13 mouse cellular contexts compared by ENCODE assay signal in the genomic region with DNA sequence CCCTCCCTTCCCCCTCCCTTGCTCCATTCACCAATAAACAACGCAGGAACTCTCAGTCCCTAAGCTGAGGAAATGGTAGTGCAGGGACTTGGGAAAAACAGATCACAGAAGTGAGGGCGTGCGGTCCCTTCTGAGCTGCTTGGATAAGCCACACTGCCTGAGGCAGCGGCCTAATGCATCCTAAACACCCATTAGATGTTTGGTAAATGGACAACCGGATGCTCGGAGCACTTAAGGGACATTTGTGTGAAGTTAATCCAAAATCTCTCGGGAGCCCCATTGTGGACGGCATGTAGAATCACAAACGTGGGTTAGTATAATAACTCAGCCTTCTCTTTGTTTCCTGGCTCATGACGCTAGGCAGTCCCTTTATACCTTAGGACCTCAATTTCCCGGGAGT. TPM values are rescaled to one million over a fixed set of nuclear protein-coding genes. Genes with fewer than 3 reads are reported as not detected.
A peak's percentile ranks its signal among the peaks of the same experiment; 100 is the strongest.
DNase-seq lines count a peak whose midpoint lies in the region; ATAC-seq and TF ChIP-seq lines count a peak whose summit lies in the region.
"Had no signal": no experiment of that assay in that cellular context is flagged by ENCODE, and none has a peak within 500 bp of the region (broad histone marks: within the 10 kb centered on the region; RNA-seq: fewer than 3 reads in every experiment).

No protein-coding gene starts in this region.

- H3K4me2 ChIP-seq in intestine, embryonic 16.5 days (ENCODE audit: low read depth, low read length) = no peak overlapping the region
- no peak overlapping the region for H3K4me2 ChIP-seq in intestine, embryonic 15.5 days (replicated peaks)
- no peak overlapping the region for H3K4me2 ChIP-seq in midbrain, embryonic 11.5 days
- no peak overlapping the region for H3K4me2 ChIP-seq in hindbrain, postnatal 0 days (ENCODE audit: low read depth, low read length)
- H3K4me2 ChIP-seq: forebrain, embryonic 12.5 days; heart, embryonic 13.5 days; hindbrain, embryonic 15.5 days; liver, embryonic 13.5 days had no signal

- H3K36me3 ChIP-seq in intestine, embryonic 16.5 days (ENCODE audit: control insufficient read depth, insufficient read depth, low read length) = no peaks in the 10 kb centered on the region
- no peaks in the 10 kb centered on the region for H3K36me3 ChIP-seq in intestine, embryonic 15.5 days
- H3K36me3 ChIP-seq in midbrain, embryonic 10.5 days = no peaks in the 10 kb centered on the region
- H3K36me3 ChIP-seq in midbrain, embryonic 11.5 days (ENCODE audit: control insufficient read depth, insufficient read depth, low read length) = no peaks in the 10 kb centered on the region
- no peaks in the 10 kb centered on the region for H3K36me3 ChIP-seq in hindbrain, postnatal 0 days (ENCODE audit: insufficient read depth, low read length)
- H3K36me3 ChIP-seq: forebrain, embryonic 12.5 days; heart, embryonic 13.5 days; hindbrain, embryonic 15.5 days; liver, embryonic 13.5 days had no signal

- intact Hi-C loops in left cerebral cortex, adult 2 months (cut with DNase I) = loop anchor here (2.0 kb wide), 1 partner anchor 13 kb away; no protein-coding TSS in a partner anchor

- 52% methylated on average over 11 of the region's 11 CpGs for WGBS in intestine, embryonic 16.5 days
- 44% methylated on average over 11 of the region's 11 CpGs for WGBS in intestine, embryonic 15.5 days
- 58% methylated on average over 11 of the region's 11 CpGs for WGBS in midbrain, embryonic 10.5 days
- 58% methylated on average over 11 of the region's 11 CpGs for WGBS in midbrain, embryonic 11.5 days
- WGBS in hindbrain, postnatal 0 days = 42% methylated on average over 11 of the region's 11 CpGs

- H3K27me3 ChIP-seq in intestine, embryonic 16.5 days (replicated peaks; ENCODE audit: control insufficient read depth, insufficient read depth, low read length) = no peaks in the 10 kb centered on the region
- H3K27me3 ChIP-seq in intestine, embryonic 15.5 days (replicated peaks) = no peaks in the 10 kb centered on the region
- H3K27me3 ChIP-seq in midbrain, embryonic 10.5 days (ENCODE audit: low read depth, poor library complexity, severe bottlenecking) = no peaks in the 10 kb centered on the region; the same call in 1 of the 2 replicates
- H3K27me3 ChIP-seq in midbrain, embryonic 11.5 days (ENCODE audit: control insufficient read depth, insufficient read depth, low read length) = no peaks in the 10 kb centered on the region
- H3K27me3 ChIP-seq in hindbrain, postnatal 0 days (ENCODE audit: insufficient read depth, low read length) = no peaks in the 10 kb centered on the region
- H3K27me3 ChIP-seq: forebrain, embryonic 12.5 days; hindbrain, embryonic 15.5 days; liver, embryonic 13.5 days had no signal

- no peaks in the 10 kb centered on the region for H3K9me3 ChIP-seq in intestine, embryonic 16.5 days (ENCODE audit: control insufficient read depth, low read length)
- no peaks in the 10 kb centered on the region for H3K9me3 ChIP-seq in intestine, embryonic 15.5 days
- H3K9me3 ChIP-seq in midbrain, embryonic 10.5 days (replicated peaks) = no peaks in the 10 kb centered on the region
- H3K9me3 ChIP-seq in midbrain, embryonic 11.5 days (ENCODE audit: control insufficient read depth, low read length) = no peaks in the 10 kb centered on the region
- H3K9me3 ChIP-seq in hindbrain, postnatal 0 days (ENCODE audit: low read length) = no peaks in the 10 kb centered on the region
- H3K9me3 ChIP-seq: forebrain, embryonic 12.5 days; heart, embryonic 13.5 days; hindbrain, embryonic 15.5 days; liver, embryonic 13.5 days had no signal

- DNase-seq in midbrain, embryonic 10.5 days (ENCODE audit: low spot score) = no peak
- no peak for DNase-seq in midbrain, embryonic 11.5 days (ENCODE audit: low spot score, missing footprints)
- peak; percentile 40 for DNase-seq in hindbrain, postnatal 0 days (ENCODE audit: low spot score)
- peak; percentile 57 for DNase-seq in retina, embryonic 14.5 days (ENCODE audit: low spot score)
- no peak for DNase-seq in left cerebral cortex, adult 2 months (ENCODE audit: extremely low spot score in 1 of 2, low spot score in 2 of 2)
- DNase-seq: cerebellum, adult 9-10 months; liver, embryonic 13.5 days; thymus, postnatal 4 days had no signal

- ATAC-seq in intestine, embryonic 16.5 days = peak; percentile 42; the same call in 1 of the 2 replicates
- ATAC-seq in intestine, embryonic 15.5 days = no peak
- no peak for ATAC-seq in midbrain, embryonic 11.5 days (ENCODE audit: low FRiP score)
- ATAC-seq in hindbrain, postnatal 0 days = no peak

- H3K27ac ChIP-seq in intestine, embryonic 16.5 days (ENCODE audit: low read length) = 0 out of 2 replicates have a peak overlapping the region, but pooled peaks have one; percentile 3
- H3K27ac ChIP-seq in intestine, embryonic 15.5 days = no peak overlapping the region
- peak overlapping the region; percentile 34; the same call in 1 of the 2 replicates for H3K27ac ChIP-seq in midbrain, embryonic 10.5 days (replicated peaks)
- H3K27ac ChIP-seq in midbrain, embryonic 11.5 days (ENCODE audit: low read depth, low read length) = no peak overlapping the region
- H3K27ac ChIP-seq in hindbrain, postnatal 0 days = no peak overlapping the region
- no peak overlapping the region for H3K27ac ChIP-seq in left cerebral cortex, adult 2 months
- H3K27ac ChIP-seq: forebrain, embryonic 12.5 days; heart, embryonic 13.5 days; hindbrain, embryonic 15.5 days; liver, embryonic 13.5 days had no signal

- H3K4me1 ChIP-seq in intestine, embryonic 16.5 days (ENCODE audit: control insufficient read depth, insufficient read depth, low read length) = peaks cover 11% of the 10 kb centered on the region
- peaks cover 9% of the 10 kb centered on the region for H3K4me1 ChIP-seq in intestine, embryonic 15.5 days (replicated peaks)
- H3K4me1 ChIP-seq in midbrain, embryonic 10.5 days = peaks cover 30% of the 10 kb centered on the region
- peaks cover 2% of the 10 kb centered on the region; the same call in 1 of the 2 replicates for H3K4me1 ChIP-seq in midbrain, embryonic 11.5 days (ENCODE audit: control insufficient read depth, insufficient read depth, low read length)
- H3K4me1 ChIP-seq in hindbrain, postnatal 0 days (ENCODE audit: insufficient read depth, low read length) = peaks cover 5% of the 10 kb centered on the region

- TF ChIP-seq CTCF in hindbrain, postnatal 0 days (IDR thresholded peaks at IDR 0.05; ENCODE audit: low read depth) = no peak
- TF ChIP-seq CTCF in left cerebral cortex, adult 2 months (IDR thresholded peaks at IDR 0.05) = no peak; the same call in 1 of the 2 replicates

- H3K9ac ChIP-seq in intestine, embryonic 16.5 days (ENCODE audit: low read depth, low read length) = no peak overlapping the region
- no peak overlapping the region for H3K9ac ChIP-seq in intestine, embryonic 15.5 days
- no peak overlapping the region for H3K9ac ChIP-seq in midbrain, embryonic 11.5 days (ENCODE audit: low read length)
- H3K9ac ChIP-seq in hindbrain, postnatal 0 days (replicated peaks; ENCODE audit: low read length) = no peak overlapping the region
- H3K9ac ChIP-seq: forebrain, embryonic 12.5 days; heart, embryonic 13.5 days; hindbrain, embryonic 15.5 days; liver, embryonic 13.5 days had no signal

- no peak overlapping the region for H3K4me3 ChIP-seq in intestine, embryonic 16.5 days (ENCODE audit: low read length)
- H3K4me3 ChIP-seq in intestine, embryonic 15.5 days (replicated peaks) = no peak overlapping the region
- H3K4me3 ChIP-seq in midbrain, embryonic 10.5 days = no peak overlapping the region
- H3K4me3 ChIP-seq in midbrain, embryonic 11.5 days (ENCODE audit: low read depth, low read length) = no peak overlapping the region
- H3K4me3 ChIP-seq in hindbrain, postnatal 0 days (ENCODE audit: low read length) = no peak overlapping the region
- no peak overlapping the region for H3K4me3 ChIP-seq in left cerebral cortex, adult 2 months
- H3K4me3 ChIP-seq: forebrain, embryonic 12.5 days; heart, embryonic 13.5 days; hindbrain, embryonic 15.5 days; liver, embryonic 13.5 days had no signal

RNA-seq across cellular contexts. Expression of a gene that starts 15.1 kb away (rescaled TPM):
- 20.6 and 21.1 TPM in 2 replicates for polyA plus RNA-seq in intestine, embryonic 16.5 days (2015; fragmentation: Nextera tagmentation; extraction: Ambion mirVana)
- polyA plus RNA-seq in intestine, embryonic 15.5 days (2015; fragmentation: Nextera tagmentation; extraction: Ambion mirVana) = 23.0 and 23.1 TPM in 2 replicates
- polyA plus RNA-seq in midbrain, embryonic 10.5 days (2016; fragmentation: Nextera tagmentation; extraction: Ambion mirVana) = 14.2 and 18.7 TPM in 2 replicates
- polyA plus RNA-seq in midbrain, embryonic 11.5 days (2014; fragmentation: Nextera tagmentation; extraction: Ambion mirVana) = 18.0 and 18.2 TPM in 2 replicates
- 32.6 and 34.1 TPM in 2 replicates for total RNA-seq in hindbrain, postnatal 0 days (2014; rRNA removed)
- polyA plus RNA-seq in hindbrain, postnatal 0 days (2015; fragmentation: Nextera tagmentation; extraction: Ambion mirVana) = 16.2 and 16.7 TPM in 2 replicates
- 10 to 100 TPM; 43.0 to 44.6 TPM for total RNA-seq in left cerebral cortex, adult 2 months (2021)

Comparison
In these comparisons a context has a peak if more than half of its experiments do, and no peak if none do; other contexts are left out.
1. H3K27ac ChIP-seq: peak in intestine, embryonic 16.5 days (single experiment) and midbrain, embryonic 10.5 days (single experiment); none in intestine, embryonic 15.5 days (single experiment), midbrain, embryonic 11.5 days (single experiment), hindbrain, postnatal 0 days (single experiment) and left cerebral cortex, adult 2 months (single experiment).
2. DNase-seq: peak in hindbrain, postnatal 0 days (single experiment) and retina, embryonic 14.5 days (single experiment); none in midbrain, embryonic 10.5 days (single experiment), midbrain, embryonic 11.5 days (single experiment) and left cerebral cortex, adult 2 months (0 of 2).